Mouse (Mus musculus) lung, embryonic 15.5 days (tissue): Measurements from ENCODE around the gene Mageb18. TPM values are rescaled to one million over a fixed set of nuclear protein-coding genes. Genes with fewer than 3 reads are reported as not detected.

Experiments
- ATAC-seq: fragments of 200-750 bp; cut with Nextera tagmentation; 2 replicates; pipeline ENCODE4 v1.8.0; 2017; ENCODE audit warnings: moderate number of reproducible peaks, borderline replicate concordance; ENCODE audit not compliant: low FRiP score, low TSS enrichment; ENCODE audit errors: extremely low read depth
- H3K27ac ChIP-seq: fragments of 300-500 bp; sonication (generic); 2 replicates; pipeline ENCODE4 v1.5.1; 2015; ENCODE audit warnings: moderate library complexity, mild to moderate bottlenecking, inconsistent platforms
- H3K27me3 ChIP-seq: fragments of 300-500 bp; sonication (generic); 2 replicates; pipeline ENCODE4 v1.6.1; 2015; ENCODE audit warnings: inconsistent platforms
- H3K36me3 ChIP-seq: fragments of 300-500 bp; sonication (generic); 2 replicates; pipeline ENCODE4 v1.6.1; 2015; ENCODE audit warnings: inconsistent platforms
- H3K4me1 ChIP-seq: fragments of 300-500 bp; sonication (generic); 2 replicates; pipeline ENCODE4 v1.6.1; 2015; ENCODE audit warnings: inconsistent platforms
- H3K4me2 ChIP-seq: fragments of 300-500 bp; sonication (generic); 2 replicates; pipeline ENCODE4 v1.6.1; 2015; ENCODE audit warnings: inconsistent platforms, mild to moderate bottlenecking, moderate library complexity
- H3K4me3 ChIP-seq: fragments of 300-500 bp; sonication (generic); 2 replicates; pipeline ENCODE4 v1.5.1; 2015; ENCODE audit warnings: mild to moderate bottlenecking, inconsistent platforms
- H3K9ac ChIP-seq: fragments of 300-500 bp; sonication (generic); 2 replicates; pipeline ENCODE4 v1.6.1; 2015; ENCODE audit warnings: inconsistent platforms
- H3K9me3 ChIP-seq: fragments of 300-500 bp; sonication (generic); 2 replicates; pipeline ENCODE4 v1.6.1; 2016; ENCODE audit warnings: inconsistent platforms
- WGBS: fragments of 180-500 bp; shearing (Covaris S2); methylation state at CpG from one replicate; pipeline ENCODE4 v1.1.7; 2015; 5-methylcytosine and 5-hydroxymethylcytosine counted together
- polyA plus RNA-seq: library from polyadenylated mRNA; unstranded; fragments of >200 nt; fragmentation: Nextera tagmentation; extraction: Ambion mirVana; gene quantifications from 2 replicates; pipeline ENCODE4 v1.2.1, GENCODE M21; 2015

Mageb18 gene
- polyA plus RNA-seq, 1 experiment from 2014 or later, result 0.12 TPM

DNA sequence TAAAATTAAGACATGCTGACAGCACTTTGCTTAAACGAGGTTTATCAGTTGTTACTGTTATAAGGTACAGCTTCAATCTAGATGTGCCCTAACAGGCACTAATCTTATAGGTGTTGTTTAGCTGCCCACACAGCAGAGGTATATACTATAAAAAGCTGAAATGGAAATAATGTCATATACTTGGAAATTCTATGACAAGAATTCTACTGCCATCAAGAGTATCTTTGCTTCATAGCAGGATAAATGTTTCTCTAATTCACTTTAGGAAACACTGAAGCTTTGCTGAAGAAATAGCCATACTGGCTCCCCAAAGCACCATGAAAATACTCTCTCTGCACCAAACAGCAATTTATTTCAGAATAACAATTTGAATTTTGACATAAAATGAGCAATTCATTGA, 265.9 kb downstream of the Mageb18 start:
- Histone ChIP-seq H3K27ac (no peak overlapping the region), H3K4me2 (no peak overlapping the region), H3K27me3 (no peaks in the 10 kb centered on the region), H3K9me3 (no peaks in the 10 kb centered on the region), H3K9ac (no peak overlapping the region), H3K4me3 (no peak overlapping the region), H3K4me1 (no peaks in the 10 kb centered on the region), H3K36me3 (no peaks in the 10 kb centered on the region)
- 64% methylated on average over 1 of the region's 1 CpGs for WGBS
- no peak for ATAC-seq

DNA sequence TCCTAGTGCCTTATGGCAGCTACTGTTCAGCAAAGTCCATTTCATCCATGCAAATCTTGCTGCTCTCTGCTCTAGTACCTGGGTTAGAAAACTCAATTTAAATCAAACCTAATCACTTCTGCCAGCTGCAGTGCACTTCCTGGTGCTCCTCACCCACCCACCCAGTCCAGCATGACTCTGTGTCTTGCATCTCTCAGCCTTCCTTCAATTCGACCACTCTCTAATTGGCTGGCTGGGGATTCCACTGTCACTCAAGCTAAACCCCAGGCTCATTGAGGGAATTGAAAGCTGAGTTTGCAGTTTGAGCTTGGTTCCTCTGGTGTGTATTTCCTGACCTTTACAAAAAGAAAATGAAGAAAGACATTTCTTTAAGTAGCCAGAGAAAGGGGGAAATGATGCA, 275.8 kb downstream of the Mageb18 start:
- ATAC-seq, result no peak
- H3K4me3 ChIP-seq, result no peak overlapping the region
- no peak overlapping the region for H3K9ac ChIP-seq
- H3K4me1 ChIP-seq, result no peaks in the 10 kb centered on the region
- no peaks in the 10 kb centered on the region for H3K36me3 ChIP-seq
- H3K9me3 ChIP-seq, result no peaks in the 10 kb centered on the region
- H3K27me3 ChIP-seq, result no peaks in the 10 kb centered on the region
- H3K27ac ChIP-seq, result no peak overlapping the region
- no peak overlapping the region for H3K4me2 ChIP-seq
- WGBS, result 53% methylated on average over 1 of the region's 1 CpGs

DNA sequence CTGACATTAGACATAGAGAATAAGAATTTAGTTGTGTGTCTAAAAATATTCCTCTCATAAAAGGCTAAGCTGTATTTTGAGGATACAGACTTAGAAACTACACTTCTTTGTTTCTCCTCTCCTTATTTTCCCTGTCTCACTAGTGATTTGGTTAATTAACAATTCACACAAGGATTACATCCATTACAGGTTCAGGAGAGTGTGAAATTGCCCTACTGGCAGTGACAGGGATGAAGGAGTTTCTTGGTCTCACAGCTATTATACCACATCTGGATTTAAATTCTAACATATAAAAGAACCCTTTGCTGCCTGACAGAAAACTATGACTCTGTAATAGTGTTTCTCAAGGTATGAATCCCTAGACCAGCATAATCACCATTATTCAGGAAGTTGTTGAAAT, 318.8 kb downstream of the Mageb18 start:
- H3K36me3 ChIP-seq, result no peaks in the 10 kb centered on the region
- no peak overlapping the region for H3K9ac ChIP-seq
- H3K4me1 ChIP-seq, result no peaks in the 10 kb centered on the region
- H3K4me3 ChIP-seq, result no peak overlapping the region
- ATAC-seq, result no peak
- no peaks in the 10 kb centered on the region for H3K9me3 ChIP-seq
- no peak overlapping the region for H3K27ac ChIP-seq
- H3K27me3 ChIP-seq, result no peaks in the 10 kb centered on the region
- no peak overlapping the region for H3K4me2 ChIP-seq

Other genes starting within 250 kb of the Mageb18 start
- not detected in 2 replicates for gene Gm5941, start 109.6 kb downstream of the Mageb18 start, polyA plus RNA-seq